Mouse (Mus musculus): Measurements from ENCODE around the gene Tnfrsf1a. TPM values are rescaled to one million over a fixed set of nuclear protein-coding genes. Genes with fewer than 3 reads are reported as not detected.

Tnfrsf1a gene
- total RNA-seq, 2 experiments from 2014 or later: 11.2 to 12.5 TPM

DNA sequence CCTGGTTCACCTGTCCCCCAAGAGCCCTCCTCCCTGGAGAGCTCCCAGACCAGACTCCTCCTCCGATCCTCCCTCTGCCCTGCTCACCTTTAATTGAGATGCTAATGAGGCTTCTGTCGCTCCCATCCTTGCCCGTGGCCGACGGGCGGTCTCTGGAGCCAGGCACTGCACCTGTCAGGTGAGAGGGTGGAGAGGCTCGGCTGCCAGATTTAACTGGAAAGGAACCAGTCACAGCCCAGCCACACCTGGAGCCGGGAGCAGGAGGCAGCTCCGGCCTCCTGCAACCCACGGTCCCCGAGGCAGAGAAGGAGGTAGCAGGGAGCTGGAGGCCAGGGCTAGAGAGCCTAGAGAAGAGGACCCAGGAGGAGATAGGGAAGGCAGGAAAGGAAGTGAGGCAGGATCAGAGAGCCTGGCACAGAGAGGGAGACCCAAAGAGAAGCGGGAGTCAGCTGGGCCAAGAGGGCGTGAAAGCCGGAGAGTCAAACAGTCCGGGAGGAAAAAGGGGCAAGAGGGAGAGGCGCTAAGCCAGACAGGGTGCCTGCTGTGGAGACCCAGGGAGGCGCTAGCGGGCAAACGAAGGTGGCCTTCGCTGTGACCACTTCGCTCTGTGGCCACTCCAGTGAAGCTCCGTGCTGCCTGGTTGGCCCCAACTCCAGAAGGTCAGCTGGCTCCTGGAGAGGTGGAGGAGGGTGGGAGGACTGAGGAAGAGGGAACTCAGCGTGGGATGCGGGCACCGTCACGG, 27.9 kb upstream of the Tnfrsf1a start:
- no peak for DNase-seq (ENCODE audit: extremely low spot score in 1 of 2, low spot score in 1 of 2)

DNA sequence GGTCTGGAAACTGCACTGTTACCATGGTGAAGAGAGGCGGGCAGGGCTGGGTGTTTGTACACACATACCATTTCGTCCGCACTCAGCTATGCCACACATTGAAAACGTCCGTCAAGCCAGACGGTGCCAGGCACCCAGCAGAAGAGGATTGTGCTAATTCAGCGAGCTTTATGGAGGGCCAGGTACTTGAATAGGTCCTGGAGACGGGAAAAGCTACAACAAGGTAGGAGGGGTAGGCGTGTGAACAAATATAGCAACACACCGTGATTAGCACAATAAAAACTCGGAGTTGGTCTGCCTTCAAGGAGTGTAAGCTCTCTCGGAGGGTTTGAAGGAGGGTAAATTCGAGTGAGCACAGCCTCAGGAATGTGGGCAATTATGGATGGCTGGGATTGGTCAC, 26.4 kb upstream of the Tnfrsf1a start:
- no peak for DNase-seq (ENCODE audit: extremely low spot score in 1 of 2, low spot score in 1 of 2)

DNA sequence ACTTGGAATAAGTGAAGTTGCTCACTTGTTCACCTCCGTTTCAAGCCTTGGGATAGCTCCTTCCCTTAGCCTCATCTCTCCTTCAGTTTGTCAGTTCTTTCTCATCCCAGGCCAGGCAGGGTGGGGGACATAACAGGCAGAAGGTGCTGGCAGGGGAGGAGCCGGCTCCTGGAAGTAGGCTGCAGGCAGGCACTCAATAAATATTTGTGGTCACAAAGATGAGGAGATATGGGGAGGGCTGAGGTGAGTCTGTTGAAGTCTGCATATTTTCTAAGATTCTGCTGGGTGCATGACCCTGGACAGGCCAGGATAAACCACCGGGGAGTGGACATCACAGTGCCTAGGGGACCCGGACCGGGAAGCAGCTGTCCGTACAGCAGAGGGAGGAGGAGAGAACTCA, 25.6 kb upstream of the Tnfrsf1a start:
- no peak for DNase-seq (ENCODE audit: extremely low spot score in 1 of 2, low spot score in 1 of 2)

DNA sequence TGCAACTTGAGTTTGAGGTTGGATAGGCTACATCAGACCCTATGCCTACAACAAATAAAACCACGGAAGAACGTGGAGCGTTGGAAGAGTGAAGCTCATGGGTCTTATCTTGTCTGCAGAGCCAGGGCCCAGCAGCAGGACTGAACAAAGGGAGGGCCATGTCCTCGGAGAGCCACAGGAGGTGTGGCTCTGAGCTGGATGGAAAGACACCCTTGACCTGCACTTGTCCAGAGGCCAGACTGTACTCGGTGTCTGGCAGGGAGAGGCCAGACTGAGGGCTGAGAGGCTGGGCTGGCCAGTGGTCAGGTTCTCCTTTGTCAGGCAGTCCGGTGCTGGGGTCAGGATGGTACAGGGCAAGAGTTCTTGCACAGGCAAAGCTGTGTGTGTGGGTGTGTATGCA, 23.8 kb upstream of the Tnfrsf1a start:
- no peak for DNase-seq (ENCODE audit: extremely low spot score in 1 of 2, low spot score in 1 of 2)

DNA sequence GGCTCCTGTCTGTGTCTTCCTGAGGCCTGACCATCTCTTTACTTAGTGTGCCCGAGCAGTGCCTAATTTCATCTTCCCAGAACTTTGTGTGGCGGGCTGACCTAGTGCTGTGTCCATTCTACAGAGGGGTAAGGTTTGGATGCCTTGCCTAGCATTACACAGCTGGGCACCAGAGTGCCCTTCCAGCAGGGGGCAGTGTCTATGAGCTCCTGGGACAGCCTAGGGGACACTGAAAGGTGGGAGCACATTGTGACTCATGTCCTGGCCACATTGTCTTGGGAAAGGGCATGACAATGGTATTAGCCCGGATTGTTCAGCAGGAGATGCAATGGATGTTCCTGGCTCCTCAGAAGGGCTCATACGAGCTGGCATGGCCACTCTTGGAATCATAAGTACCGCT, 20.9 kb upstream of the Tnfrsf1a start:
- peak in 1 of 2 experiments; percentile 28 for DNase-seq (ENCODE audit: extremely low spot score in 1 of 2, low spot score in 1 of 2)

DNA sequence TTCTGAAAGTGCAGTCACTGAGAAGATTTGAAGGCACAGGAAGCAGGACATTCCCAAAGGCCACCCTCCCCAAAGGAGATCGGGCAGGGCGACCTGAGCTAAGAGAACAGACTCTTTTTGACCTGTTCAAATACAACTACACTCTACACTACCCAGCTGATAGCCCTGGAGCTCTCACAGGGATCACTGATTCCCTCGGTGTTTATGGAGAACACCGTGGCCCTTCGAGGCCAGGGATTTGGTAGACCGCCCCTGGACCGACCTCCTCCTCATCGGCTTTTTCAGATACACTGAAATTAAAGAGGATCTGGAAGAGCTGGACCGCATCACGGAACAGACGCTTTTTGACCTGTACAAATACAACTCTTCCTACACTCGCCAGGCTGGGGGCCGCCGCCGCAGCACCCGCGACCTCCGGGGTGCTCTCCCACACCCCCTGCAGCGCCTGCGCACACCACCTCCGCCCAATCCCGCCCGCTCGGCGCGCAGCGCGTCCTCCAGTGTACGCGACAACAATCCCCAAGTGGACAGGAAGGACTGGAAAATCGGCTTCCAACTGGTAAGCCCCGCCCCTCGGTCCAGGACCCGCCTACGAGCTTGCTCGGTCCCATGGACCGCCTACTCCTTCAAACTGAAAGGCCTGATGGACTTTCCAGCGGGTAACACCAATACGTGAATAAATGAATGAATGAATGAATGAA, 18.4 kb upstream of the Tnfrsf1a start:
- DNase-seq (ENCODE audit: extremely low spot score in 1 of 2, low spot score in 1 of 2): peak; percentile 56 to 64

DNA sequence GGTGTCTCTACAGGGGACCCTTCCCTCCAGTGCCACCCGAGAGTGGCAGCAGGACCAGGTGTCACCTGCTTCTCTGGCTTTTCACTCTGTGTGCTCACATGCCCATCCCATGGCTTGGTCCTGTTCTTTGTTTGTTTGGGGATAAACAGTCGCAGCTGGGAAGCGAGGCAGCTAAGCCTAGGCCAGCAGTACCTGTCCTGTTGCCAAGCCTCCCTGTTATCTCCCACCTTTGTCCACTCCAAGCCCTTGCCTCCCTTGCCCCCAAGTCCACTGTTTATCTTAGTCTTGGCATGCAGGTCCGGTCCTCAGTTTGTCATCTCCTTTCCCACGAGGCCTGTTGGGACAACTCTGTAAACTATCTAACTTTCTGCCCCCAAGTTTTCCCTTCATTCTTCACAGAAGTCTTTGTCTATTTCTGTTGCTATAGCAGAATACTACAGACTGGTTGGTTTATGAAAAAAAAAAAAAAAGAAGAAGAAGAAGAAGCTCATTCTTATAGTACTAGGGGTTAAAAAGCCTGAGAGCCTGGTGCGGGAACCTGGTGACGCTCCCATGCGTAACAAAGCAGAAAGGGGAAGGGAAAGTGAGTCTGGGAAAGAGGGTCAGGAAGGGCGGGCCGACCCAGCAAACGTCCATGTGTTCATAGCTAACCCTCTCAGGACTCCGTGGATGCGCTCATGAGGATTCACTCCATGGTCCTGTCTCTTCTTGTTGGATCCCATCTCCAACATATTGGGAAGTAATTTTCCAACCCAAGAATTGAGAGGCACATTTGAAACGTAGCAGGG, 15.9 kb upstream of the Tnfrsf1a start:
- DNase-seq (ENCODE audit: extremely low spot score in 1 of 2, low spot score in 1 of 2): no peak

DNA sequence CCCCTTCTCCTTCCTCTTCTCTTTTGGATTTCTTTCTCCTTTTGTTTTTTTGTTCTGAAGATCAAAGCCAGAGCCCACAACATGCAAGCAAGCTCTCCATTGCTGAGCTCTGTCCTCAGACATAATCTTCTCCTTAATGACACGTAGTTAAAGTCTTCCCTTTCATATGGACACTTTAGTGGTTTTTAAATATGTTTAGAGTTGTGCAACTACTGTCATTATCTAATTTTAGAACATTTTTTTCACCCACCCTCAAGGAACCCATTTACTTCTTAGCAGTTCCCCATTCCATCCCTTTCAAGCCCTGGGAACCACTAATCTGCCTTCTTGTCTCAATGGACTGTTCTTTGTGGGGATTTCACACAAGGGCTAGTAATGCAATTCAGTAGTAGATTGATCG, 14.8 kb upstream of the Tnfrsf1a start:
- no peak for DNase-seq (ENCODE audit: extremely low spot score in 1 of 2, low spot score in 1 of 2)

DNA sequence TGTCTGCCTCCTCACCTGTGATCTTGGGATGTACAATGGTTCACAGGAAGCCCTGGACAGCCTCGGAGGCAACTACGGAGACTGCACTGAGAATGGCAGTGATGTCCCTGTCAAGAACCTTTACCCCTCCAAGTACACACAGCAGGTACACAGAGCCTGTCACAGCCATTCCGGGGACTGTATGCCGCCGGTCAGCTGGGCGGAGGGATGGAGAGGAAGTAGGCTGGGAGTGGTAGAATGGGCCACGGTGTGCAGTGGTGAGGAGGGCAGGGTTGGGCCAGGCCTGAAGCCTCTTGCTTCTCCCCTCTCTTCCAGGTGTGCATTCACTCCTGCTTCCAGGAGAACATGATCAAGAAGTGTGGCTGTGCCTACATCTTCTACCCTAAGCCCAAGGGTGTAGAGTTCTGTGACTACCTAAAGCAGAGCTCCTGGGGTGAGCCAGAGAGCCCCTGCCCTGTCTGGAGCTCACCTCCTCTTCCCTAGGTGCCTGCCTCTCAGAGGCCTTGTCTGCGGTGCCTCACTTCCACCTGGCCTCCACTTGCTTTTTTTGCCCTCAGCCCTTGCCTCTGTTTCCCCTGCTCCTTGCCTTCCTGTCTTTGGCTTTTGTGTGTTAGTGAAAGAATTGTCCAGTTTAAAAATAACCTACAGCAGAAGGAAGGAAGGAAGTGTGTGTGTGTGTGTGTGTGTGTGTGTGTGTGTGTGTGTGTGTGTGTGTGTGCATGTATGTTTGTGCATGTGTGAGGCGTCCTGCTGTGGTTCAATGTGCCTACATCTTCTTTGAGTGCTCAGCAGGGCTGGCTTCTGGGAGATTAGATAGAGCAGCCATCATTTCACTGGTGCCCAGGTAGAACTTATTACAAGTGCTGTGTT, 10.1 kb upstream of the Tnfrsf1a start:
- DNase-seq (ENCODE audit: extremely low spot score in 1 of 2, low spot score in 1 of 2): no peak

DNA sequence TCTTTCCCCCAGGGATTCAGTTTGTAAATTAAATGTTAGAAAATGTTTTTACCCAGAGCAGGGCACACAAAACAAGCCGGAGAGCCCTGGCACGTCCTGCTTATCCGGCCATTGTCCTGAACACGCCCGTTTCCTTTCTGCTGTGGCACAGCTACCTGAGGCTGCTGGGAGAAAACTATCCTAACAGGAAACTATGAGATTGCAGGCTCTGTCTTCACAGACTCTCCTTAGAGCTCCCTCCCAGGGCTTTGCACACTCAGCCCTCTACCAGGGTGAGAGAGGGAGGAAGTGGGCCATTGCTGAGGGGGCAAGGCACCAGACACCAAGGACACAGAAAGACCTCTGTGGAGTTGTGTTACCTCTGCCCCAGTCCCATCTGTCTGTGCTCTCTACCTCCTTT, 8.9 kb upstream of the Tnfrsf1a start:
- DNase-seq (ENCODE audit: extremely low spot score in 1 of 2, low spot score in 1 of 2): no peak

DNA sequence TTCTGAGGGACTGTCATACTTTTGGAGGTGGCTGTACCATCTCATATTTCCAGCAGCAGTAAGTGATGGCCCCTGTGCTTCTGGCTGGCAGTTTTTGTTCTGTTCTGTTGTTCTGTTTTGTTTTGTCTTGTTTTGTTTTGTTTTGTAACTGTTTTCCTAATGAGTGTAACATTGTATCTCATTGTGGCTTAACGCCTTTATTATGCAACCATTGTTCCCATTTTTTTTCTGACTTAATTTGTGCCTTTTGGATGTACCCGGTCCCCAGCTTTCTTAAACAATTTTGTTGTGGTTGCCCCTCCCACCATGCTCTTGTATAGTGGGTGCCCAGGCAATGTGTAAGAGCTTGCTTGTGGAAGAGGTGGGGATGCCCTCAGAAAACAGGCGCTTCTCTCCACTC, 7.0 kb upstream of the Tnfrsf1a start:
- DNase-seq (ENCODE audit: extremely low spot score in 1 of 2, low spot score in 1 of 2): no peak

DNA sequence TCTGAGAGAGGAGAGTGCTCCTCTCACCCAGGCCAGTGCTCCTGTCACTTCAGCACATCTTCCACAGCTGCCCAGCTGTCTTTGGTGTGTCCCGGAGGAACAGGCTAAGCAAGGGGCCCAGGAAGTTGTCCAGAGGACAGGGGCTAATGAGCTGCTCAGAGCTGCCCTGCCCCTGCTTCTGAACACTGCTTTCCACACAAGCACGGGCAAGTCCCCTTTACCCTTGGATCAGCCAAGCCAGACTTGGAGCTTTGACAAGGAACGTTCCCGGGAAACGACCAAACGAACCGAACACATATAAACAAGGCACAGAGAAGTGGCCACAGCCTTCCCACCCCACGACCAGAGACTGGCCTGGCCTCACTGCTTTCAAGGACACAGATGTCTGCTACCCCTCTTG, 5.1 kb upstream of the Tnfrsf1a start:
- DNase-seq (ENCODE audit: extremely low spot score in 1 of 2, low spot score in 1 of 2): no peak

DNA sequence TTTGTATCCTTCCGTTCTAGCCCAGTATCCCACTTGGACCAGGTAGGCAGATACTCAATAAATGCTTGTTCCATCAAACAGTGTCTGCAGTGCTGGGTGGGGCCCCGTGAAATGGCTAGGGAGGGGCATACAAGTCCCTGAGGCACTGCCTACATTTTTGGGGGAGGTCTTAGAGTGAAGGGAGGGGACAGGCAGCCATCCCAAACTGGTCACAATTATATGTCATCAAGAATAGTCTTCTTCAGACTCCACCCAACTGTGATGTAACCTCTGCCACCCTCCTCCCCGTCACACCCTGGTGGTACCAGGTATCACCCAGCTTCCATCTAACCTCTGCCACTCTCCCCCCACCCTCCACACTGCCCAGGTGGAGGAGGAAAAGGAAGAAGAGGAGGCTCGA, 4.3 kb upstream of the Tnfrsf1a start:
- DNase-seq (ENCODE audit: extremely low spot score in 1 of 2, low spot score in 1 of 2): no peak

DNA sequence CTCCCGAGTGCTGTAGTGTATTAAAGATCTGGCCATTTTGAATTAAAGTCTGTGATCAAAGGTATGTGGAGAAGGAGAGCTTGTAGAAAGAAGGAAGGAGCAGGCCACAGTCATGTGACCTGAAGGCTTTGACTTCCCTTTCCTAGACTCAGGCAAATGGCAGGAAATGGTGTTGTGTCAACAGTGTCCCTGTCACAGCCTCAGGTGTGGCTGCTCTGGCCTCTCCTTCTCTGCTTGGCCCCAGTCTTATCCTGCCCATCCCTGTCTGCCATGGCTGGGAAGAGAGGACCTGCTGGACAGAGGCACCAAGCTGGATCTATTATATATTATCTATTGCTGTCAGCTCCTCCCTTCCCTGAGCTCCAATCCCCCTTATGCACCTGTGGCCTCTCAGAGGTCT, 3.5 kb upstream of the Tnfrsf1a start:
- DNase-seq (ENCODE audit: extremely low spot score in 1 of 2, low spot score in 1 of 2): no peak

DNA sequence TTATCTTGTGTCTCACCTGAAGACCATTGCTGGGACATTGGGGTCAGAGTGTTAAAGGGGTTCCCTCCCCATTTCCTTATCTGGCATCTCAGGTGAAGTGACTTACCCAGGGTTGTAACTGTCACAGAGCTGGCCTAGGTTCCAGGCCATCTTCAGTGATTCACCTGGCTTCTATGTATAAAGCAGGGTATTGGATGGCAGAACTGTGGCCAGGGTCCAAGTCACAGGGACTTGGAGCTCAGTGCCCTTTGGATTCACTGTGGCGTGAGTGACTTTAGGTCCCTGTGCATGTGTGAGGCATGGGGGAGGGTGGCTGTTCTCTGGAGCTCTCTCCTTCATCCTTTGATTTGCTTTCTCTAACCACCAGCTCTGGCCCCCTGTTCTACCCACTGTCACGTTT, 3.1 kb upstream of the Tnfrsf1a start:
- no peak for DNase-seq (ENCODE audit: extremely low spot score in 1 of 2, low spot score in 1 of 2)

DNA sequence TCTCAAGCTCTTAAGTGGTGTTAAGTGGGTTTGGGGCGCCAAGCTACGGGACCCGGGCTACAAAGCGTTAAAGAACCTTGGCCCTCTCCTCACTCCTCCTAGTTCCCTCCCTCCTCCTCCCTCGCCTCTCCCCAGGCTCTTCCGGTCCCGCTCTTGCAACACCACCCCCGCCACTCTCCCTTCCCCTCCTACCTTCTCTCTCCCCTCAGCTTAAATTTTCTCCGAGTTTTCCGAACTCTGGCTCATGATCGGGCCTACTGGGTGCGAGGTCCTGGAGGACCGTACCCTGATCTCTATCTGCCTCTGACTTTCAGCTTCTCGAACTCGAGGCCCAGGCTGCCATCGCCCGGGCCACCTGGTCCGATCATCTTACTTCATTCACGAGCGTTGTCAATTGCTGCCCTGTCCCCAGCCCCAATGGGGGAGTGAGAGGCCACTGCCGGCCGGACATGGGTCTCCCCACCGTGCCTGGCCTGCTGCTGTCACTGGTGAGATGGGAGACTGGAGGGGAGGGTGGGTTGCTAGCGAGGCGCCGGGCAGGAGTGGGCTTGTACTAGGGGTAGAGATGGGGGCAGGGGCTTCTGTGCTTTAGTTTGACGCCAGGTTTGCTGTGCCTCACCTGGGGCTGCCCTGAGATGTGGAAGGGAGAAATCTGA, 541 bp downstream of the Tnfrsf1a start:
- DNase-seq (ENCODE audit: extremely low spot score in 1 of 2, low spot score in 1 of 2): no peak

DNA sequence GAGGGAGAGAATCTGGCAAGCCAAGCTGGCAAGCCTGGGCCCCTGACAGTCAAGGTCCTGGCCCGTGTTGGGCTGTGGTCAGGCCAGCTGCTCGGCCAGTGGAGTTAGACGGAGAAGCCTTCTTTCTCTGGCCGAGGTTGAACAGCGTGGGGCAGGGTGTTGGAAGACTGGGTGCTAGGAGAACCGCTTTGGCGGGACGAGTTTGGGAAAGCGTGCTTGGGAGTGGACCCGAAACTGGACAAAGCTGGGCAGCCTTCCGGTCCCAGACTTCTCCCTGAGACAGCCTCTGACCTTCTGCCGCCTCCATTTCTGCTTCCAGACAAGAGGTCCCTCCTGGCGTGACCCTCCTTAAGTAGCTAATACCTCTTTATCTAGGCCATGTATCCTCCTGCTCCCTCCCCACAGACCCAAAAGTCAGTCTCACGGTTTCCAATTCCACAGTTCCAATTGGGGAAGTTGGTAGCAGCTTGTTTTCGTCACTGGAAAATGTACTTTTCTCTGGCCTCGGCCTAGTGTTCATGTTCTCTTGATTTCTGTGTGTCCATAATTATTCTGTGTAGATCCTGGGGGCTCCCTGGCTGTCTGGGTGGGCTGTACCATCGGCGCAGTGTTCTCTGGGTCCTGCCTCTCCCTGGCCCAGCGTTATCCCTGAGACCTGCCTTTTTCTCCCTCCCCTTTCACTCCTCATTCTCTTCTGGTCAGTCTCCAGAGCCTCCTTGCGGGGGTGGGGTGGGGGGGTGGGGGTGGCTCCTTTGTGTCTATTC, 1.3 kb downstream of the Tnfrsf1a start:
- DNase-seq (ENCODE audit: extremely low spot score in 1 of 2, low spot score in 1 of 2): no peak

DNA sequence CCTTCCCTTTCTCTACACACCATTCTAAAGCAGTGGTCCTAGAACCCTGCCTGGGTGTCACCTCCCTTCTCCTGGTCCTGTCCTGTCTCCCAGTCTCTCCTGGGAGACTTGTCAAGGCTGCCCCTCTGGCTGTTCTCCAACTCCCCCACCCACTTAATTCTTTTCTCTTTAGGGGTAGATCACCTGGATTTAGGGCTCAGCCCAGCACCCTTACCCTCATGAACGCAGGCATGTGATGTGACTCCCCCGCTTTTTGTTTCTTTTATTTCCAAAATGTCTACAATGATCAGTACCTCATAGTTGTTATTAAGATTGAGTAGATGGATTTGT, 1.8 kb downstream of the Tnfrsf1a start:
- DNase-seq (ENCODE audit: extremely low spot score in 1 of 2, low spot score in 1 of 2): no peak

DNA sequence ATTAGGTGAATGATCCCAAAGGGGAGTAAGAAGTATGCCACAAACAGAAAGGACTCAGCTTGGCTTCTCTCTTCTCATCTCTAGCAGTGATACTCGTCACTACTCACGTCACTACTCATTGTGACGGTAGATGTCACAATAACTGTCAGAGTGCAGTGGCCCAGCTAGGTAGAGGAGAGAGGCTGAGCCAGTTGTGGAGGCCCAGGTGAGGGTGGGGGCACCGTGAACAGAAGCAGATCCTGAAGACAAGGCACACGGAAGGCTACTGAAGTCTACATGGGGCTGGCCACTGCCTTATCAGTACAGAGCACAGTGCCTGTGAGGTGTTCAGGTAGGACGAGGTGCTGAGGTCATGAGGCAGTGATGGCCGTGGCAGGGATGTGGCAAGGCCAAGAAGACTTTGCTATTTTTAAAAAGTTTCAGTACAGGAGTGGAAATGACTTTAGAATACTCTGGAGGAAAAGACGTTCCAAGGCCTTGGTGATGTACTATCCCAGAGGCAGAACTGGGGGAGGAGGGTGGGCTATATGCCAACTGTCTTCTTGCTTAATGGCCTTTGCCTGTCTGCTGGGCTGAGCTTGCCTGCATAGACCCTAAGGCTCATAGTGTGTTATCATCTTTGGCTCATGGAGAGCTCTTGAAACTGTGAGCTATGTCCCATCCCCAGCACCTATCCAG, 2.3 kb downstream of the Tnfrsf1a start:
- no peak for DNase-seq (ENCODE audit: extremely low spot score in 1 of 2, low spot score in 1 of 2)

Measured in layer of hippocampus, postnatal 25 days (tissue).